Mouse (Mus musculus) colon, adult 2 months (tissue): ENCODE results near the gene Zmynd19. TPM values are rescaled to one million over a fixed set of nuclear protein-coding genes. Genes with fewer than 3 reads are reported as not detected.

ENCODE experiments used
- polyA plus RNA-seq: library from polyadenylated mRNA; depleted of rRNA; stranded (reverse); fragments of >200 nt; gene quantifications from 2 replicates; pipeline ENCODE4 v1.2.3, GENCODE M21; 2012; rRNA removed

Zmynd19 gene
- 5.0 and 5.2 TPM in 2 replicates for polyA plus RNA-seq

GRCm38 (mm10) chr2:24949421-24950188 is at the start of gene Zmynd19:
Zmynd19 (plus strand) TSS chr2:24949792.

GRCm38 (mm10) chr2:24918930-24919838 is 30.4 kb upstream of the Zmynd19 start, which contains the start of gene Ehmt1:
Ehmt1 (minus strand) TSS chr2:24919614.

DNA sequence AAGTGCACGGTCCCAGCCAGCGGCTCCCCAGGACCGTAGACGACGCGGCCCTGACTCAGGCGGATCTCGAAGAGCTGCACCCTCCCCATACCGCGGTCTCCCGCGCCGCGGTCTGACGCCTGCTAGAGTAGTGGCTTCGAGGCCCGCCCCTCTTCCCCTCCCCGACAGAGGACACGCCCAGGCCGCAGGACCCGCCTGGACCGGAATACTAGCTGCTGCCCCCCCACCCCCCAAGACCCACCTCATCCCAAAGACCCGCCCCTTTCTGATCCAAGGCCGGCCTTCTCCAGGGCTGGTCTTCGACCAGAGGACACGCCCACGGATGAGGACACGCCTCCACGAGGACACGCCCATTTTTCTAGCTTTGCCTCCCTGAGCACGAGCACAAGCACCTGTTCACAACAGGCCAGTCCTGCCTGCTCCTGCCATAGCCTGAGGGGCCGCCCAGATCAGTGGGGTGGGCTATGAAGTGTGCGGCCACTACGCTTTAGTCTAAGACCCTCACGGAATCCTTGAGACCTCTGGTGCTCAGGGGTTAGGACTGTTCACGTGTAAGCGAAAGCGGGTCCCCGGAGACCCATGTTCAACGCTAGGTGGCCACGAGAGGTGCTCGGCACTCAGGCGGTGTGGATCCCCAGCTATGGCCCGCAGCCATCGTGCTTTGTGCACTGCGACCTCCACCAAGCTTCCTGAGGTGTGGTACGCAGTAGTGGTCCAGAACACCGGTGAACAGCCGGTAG is 14.4 kb upstream of the Zmynd19 start, which contains the start of gene Arrdc1:
Arrdc1 (minus strand) TSS at position 196 of the 740 bp plus-strand sequence.

GRCm38 (mm10) chr2:24962304-24963000 is 12.9 kb downstream of the Zmynd19 start, which contains the start of gene Dph7:
Dph7 (plus strand) TSS chr2:24962400.

DNA sequence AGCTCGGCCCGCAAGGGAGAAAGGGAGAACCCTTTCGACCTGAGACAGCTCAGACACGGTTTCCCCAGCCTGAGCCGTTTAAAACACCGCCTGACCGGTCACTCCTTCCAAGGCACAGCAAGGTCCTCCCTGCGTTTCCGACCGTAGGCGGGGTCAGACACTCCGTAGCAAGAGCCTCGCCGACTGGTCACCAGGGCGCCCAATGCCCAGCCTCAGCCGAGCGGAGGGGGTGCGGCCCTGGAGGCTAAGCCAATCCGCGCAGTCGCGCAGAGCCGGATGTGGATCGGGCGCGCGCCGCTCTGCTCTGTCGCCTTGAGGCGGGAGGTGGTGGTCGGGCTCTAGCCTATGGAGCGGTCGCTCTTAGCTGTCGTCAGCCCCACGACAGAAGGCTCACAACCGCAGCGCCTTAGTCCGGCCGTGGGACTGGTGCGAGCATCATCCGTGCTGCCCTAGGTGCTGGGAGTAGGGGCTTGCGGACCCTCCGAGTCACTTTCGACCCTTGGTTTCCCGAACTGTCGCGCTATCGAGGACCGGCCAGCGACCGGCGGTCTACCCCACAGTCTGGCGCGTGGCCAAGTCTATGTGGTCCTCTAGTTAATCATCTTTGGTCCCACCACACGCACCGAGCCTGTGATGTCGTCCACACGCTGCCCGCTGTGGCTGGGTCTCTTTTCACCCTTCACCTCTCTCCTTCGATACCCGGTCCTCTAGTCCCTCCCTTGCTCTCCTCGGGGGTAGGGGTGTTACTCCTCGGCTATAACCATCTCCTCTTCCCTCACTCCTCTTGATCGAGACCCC is 25.5 kb downstream of the Zmynd19 start, which contains the start of gene Mrpl41:
Mrpl41 (minus strand) TSS at position 193 of the 798 bp plus-strand sequence.

DNA sequence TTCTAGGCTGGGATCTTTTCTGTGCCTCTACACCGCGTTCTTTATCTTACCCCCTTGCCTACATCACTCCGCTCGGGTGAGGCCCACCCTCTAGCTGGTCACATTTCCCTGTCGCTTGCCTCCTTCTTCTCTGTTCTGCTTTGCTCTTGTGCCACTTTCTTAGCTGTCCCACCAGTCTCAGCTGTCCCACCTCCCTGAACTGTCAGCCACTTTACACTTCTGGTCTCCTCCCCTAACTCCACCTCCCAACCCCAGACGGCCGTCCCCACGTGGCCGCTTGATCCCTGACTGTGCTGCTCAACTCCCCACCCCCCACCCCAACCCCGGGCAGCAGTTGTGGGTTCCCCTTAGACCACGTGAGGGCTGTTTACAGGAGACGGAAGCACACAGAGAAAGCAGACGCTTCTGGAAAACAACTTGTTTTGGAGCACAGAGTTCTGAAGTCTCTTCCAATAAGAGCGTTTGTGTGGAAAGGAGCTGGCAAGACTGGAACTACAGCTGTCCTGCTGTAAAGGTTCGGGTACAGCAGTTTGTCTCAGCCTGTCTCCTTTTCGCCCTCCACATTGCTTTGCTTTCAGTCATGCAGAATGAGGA is 26.2 kb downstream of the Zmynd19 start, which contains the start of gene Pnpla7:
Pnpla7 (plus strand) TSS at position 330 of the 594 bp plus-strand sequence.

Other genes with a start within 250 kb of the Zmynd19 start
- 22.1 and 29.2 TPM in 2 replicates for gene Cacna1b, start 186.6 kb upstream of the Zmynd19 start, polyA plus RNA-seq
- gene Ehmt1, start 30.2 kb upstream of the Zmynd19 start, polyA plus RNA-seq = 45.7 and 53.8 TPM in 2 replicates
- 267 and 362 TPM in 2 replicates for gene Arrdc1, start 14.5 kb upstream of the Zmynd19 start, polyA plus RNA-seq
- gene Dph7, start 12.6 kb downstream of the Zmynd19 start, polyA plus RNA-seq = 11.0 and 12.1 TPM in 2 replicates
- 25.2 and 27.7 TPM in 2 replicates for gene Mrpl41, start 25.3 kb downstream of the Zmynd19 start, polyA plus RNA-seq
- 11.7 and 11.8 TPM in 2 replicates for gene Pnpla7, start 26.2 kb downstream of the Zmynd19 start, polyA plus RNA-seq
- 234 and 268 TPM in 2 replicates for gene Nsmf, start 104.6 kb downstream of the Zmynd19 start, polyA plus RNA-seq
- 240 and 325 TPM in 2 replicates for gene Entpd8, start 130.5 kb downstream of the Zmynd19 start, polyA plus RNA-seq
- 82.7 and 117 TPM in 2 replicates for gene Noxa1, start 145.4 kb downstream of the Zmynd19 start, polyA plus RNA-seq
- gene Nrarp, start 231.0 kb downstream of the Zmynd19 start, polyA plus RNA-seq = 38.5 and 40.0 TPM in 2 replicates
- 73.5 and 77.4 TPM in 2 replicates for gene Tor4a, start 247.1 kb downstream of the Zmynd19 start, polyA plus RNA-seq